Mouse (Mus musculus): ENCODE results near the gene Ms4a10. TPM values are rescaled to one million over a fixed set of nuclear protein-coding genes. Genes with fewer than 3 reads are reported as not detected.

The Ms4a10 gene
- total RNA-seq, 1 experiment, result 6.2 TPM

- Histone ChIP-seq H3K27ac (ENCODE audit: insufficient read depth, low read depth, low read length, poor library complexity, severe bottlenecking) (peak overlapping the region; percentile 3; the same call in 1 of the 2 replicates), H3K4me1 (ENCODE audit: control insufficient read depth in 2 of 2, insufficient read depth in 2 of 2, low read length in 2 of 2, poor library complexity in 1 of 2) (peaks cover 7 to 17% of the 10 kb centered on the region in 2 experiments; a peak in 3 of 4 replicates), H3K36me3 (ENCODE audit: control insufficient read depth, insufficient read depth, low read length, poor library complexity, severe bottlenecking) (peaks cover 27% of the 10 kb centered on the region), H3K9ac (ENCODE audit: insufficient read depth, low read depth, low read length, poor library complexity, severe bottlenecking) (peak overlapping the region; percentile 89), H3K4me3 (ENCODE audit: insufficient read depth in 1 of 2, low read depth in 1 of 2, low read length in 2 of 2, poor library complexity in 1 of 2, severe bottlenecking in 1 of 2) (peak overlapping the region; percentile 68 to 89), H3K9me3 (ENCODE audit: control insufficient read depth, insufficient read depth, low read depth, low read length) (no peaks in the 10 kb centered on the region)
- TF ChIP-seq CHD2 (IDR thresholded peaks at IDR 0.05; ENCODE audit: low read depth, low read length) (no peak), ZC3H11A (IDR thresholded peaks at IDR 0.05; ENCODE audit: borderline replicate concordance, low read depth, low read length) (no peak), ZNF384 (IDR thresholded peaks at IDR 0.05; ENCODE audit: low read depth, low read length) (no peak), MAFK (IDR thresholded peaks at IDR 0.05; ENCODE audit: insufficient read depth, low read depth, low read length) (no peak), HCFC1 (IDR thresholded peaks at IDR 0.05; ENCODE audit: borderline replicate concordance, insufficient read depth, low read length) (no peak)
- in situ Hi-C loops (cut with MboI; ENCODE audit: low sequenced_read_pairs in 2 of 2, unreplicated experiment in 2 of 2), result no loop called here
- no peak for DNase-seq (ENCODE audit: low read depth, low spot score)
Observed at GRCm38 (mm10) chr19:10948416-10948815, 26.1 kb downstream of the Ms4a10 start.

GRCm38 (mm10) chr19:10947219-10947618 lies 27.3 kb downstream of the Ms4a10 start:
- no peak for DNase-seq (ENCODE audit: low read depth, low spot score)
- H3K27ac ChIP-seq (ENCODE audit: insufficient read depth, low read depth, low read length, poor library complexity, severe bottlenecking), result no peak overlapping the region
- in situ Hi-C loops (cut with MboI; ENCODE audit: low sequenced_read_pairs in 2 of 2, unreplicated experiment in 2 of 2), result no loop called here
- H3K9me3 ChIP-seq (ENCODE audit: control insufficient read depth, insufficient read depth, low read depth, low read length), result no peaks in the 10 kb centered on the region
- peak overlapping the region; percentile 68 to 89 for H3K4me3 ChIP-seq (ENCODE audit: insufficient read depth in 1 of 2, low read depth in 1 of 2, low read length in 2 of 2, poor library complexity in 1 of 2, severe bottlenecking in 1 of 2)
- TF ChIP-seq ZNF384 (IDR thresholded peaks at IDR 0.05; ENCODE audit: low read depth, low read length) (no peak), CHD2 (IDR thresholded peaks at IDR 0.05; ENCODE audit: low read depth, low read length) (no peak), MAFK (IDR thresholded peaks at IDR 0.05; ENCODE audit: insufficient read depth, low read depth, low read length) (no peak)
- peaks cover 38% of the 10 kb centered on the region for H3K36me3 ChIP-seq (ENCODE audit: control insufficient read depth, insufficient read depth, low read length, poor library complexity, severe bottlenecking)
- H3K9ac ChIP-seq (ENCODE audit: insufficient read depth, low read depth, low read length, poor library complexity, severe bottlenecking), result peak overlapping the region; percentile 89
- peaks cover 7 to 17% of the 10 kb centered on the region in 2 experiments; a peak in 3 of 4 replicates for H3K4me1 ChIP-seq (ENCODE audit: control insufficient read depth in 2 of 2, insufficient read depth in 2 of 2, low read length in 2 of 2, poor library complexity in 1 of 2)

- no peak for DNase-seq (ENCODE audit: low read depth, low spot score)
- Histone ChIP-seq H3K4me3 (ENCODE audit: insufficient read depth in 1 of 2, low read depth in 1 of 2, low read length in 2 of 2, poor library complexity in 1 of 2, severe bottlenecking in 1 of 2) (peak overlapping the region in 1 of 2 experiments; percentile 20; a peak in 1 of 4 replicates), H3K27ac (ENCODE audit: insufficient read depth, low read depth, low read length, poor library complexity, severe bottlenecking) (no peak overlapping the region; the same call in 1 of the 2 replicates), H3K36me3 (ENCODE audit: control insufficient read depth, insufficient read depth, low read length, poor library complexity, severe bottlenecking) (peaks cover 44% of the 10 kb centered on the region), H3K4me1 (ENCODE audit: control insufficient read depth in 2 of 2, insufficient read depth in 2 of 2, low read length in 2 of 2, poor library complexity in 1 of 2) (peaks cover 7 to 14% of the 10 kb centered on the region in 2 experiments; a peak in 3 of 4 replicates), H3K9me3 (ENCODE audit: control insufficient read depth, insufficient read depth, low read depth, low read length) (no peaks in the 10 kb centered on the region), H3K9ac (ENCODE audit: insufficient read depth, low read depth, low read length, poor library complexity, severe bottlenecking) (0 out of 2 replicates have a peak overlapping the region, but pooled peaks have one; percentile 24)
- in situ Hi-C loops (cut with MboI; ENCODE audit: low sequenced_read_pairs in 2 of 2, unreplicated experiment in 2 of 2), result no loop called here
- TF ChIP-seq MAFK (IDR thresholded peaks at IDR 0.05; ENCODE audit: insufficient read depth, low read depth, low read length) (no peak), CHD2 (IDR thresholded peaks at IDR 0.05; ENCODE audit: low read depth, low read length) (no peak), HCFC1 (IDR thresholded peaks at IDR 0.05; ENCODE audit: borderline replicate concordance, insufficient read depth, low read length) (no peak), ZC3H11A (IDR thresholded peaks at IDR 0.05; ENCODE audit: borderline replicate concordance, low read depth, low read length) (no peak), ZNF384 (IDR thresholded peaks at IDR 0.05; ENCODE audit: low read depth, low read length) (no peak)
Observed at GRCm38 (mm10) chr19:10946506-10946905, 28.0 kb downstream of the Ms4a10 start.

GRCm38 (mm10) chr19:10943955-10944354 lies 30.5 kb downstream of the Ms4a10 start:
- Histone ChIP-seq H3K4me1 (ENCODE audit: control insufficient read depth in 2 of 2, insufficient read depth in 2 of 2, low read length in 2 of 2, poor library complexity in 1 of 2) (peaks cover 9 to 22% of the 10 kb centered on the region in 2 experiments; a peak in 3 of 4 replicates), H3K9ac (ENCODE audit: insufficient read depth, low read depth, low read length, poor library complexity, severe bottlenecking) (no peak overlapping the region), H3K36me3 (ENCODE audit: control insufficient read depth, insufficient read depth, low read length, poor library complexity, severe bottlenecking) (peaks cover 44% of the 10 kb centered on the region), H3K4me3 (ENCODE audit: insufficient read depth in 1 of 2, low read depth in 1 of 2, low read length in 2 of 2, poor library complexity in 1 of 2, severe bottlenecking in 1 of 2) (no peak overlapping the region), H3K27ac (ENCODE audit: insufficient read depth, low read depth, low read length, poor library complexity, severe bottlenecking) (no peak overlapping the region), H3K9me3 (ENCODE audit: control insufficient read depth, insufficient read depth, low read depth, low read length) (no peaks in the 10 kb centered on the region)
- TF ChIP-seq MAFK (IDR thresholded peaks at IDR 0.05; ENCODE audit: insufficient read depth, low read depth, low read length) (no peak), HCFC1 (IDR thresholded peaks at IDR 0.05; ENCODE audit: borderline replicate concordance, insufficient read depth, low read length) (no peak), ZC3H11A (IDR thresholded peaks at IDR 0.05; ENCODE audit: borderline replicate concordance, low read depth, low read length) (no peak), CHD2 (IDR thresholded peaks at IDR 0.05; ENCODE audit: low read depth, low read length) (no peak), ZNF384 (IDR thresholded peaks at IDR 0.05; ENCODE audit: low read depth, low read length) (no peak)
- in situ Hi-C loops (cut with MboI; ENCODE audit: low sequenced_read_pairs in 2 of 2, unreplicated experiment in 2 of 2), result no loop called here
- no peak for DNase-seq (ENCODE audit: low read depth, low spot score)

Data from ES-E14 (cell line).